Mouse (Mus musculus) liver, embryonic 14.5 days (tissue): ENCODE measurements around the gene Mb21d2. TPM values are rescaled to one million over a fixed set of nuclear protein-coding genes. Genes with fewer than 3 reads are reported as not detected.

ENCODE experiments used
- ATAC-seq: fragments of 200-750 bp; cut with Nextera tagmentation; 2 replicates; pipeline ENCODE4 v1.8.0; 2017; ENCODE audit warnings: moderate number of reproducible peaks, mild to moderate bottlenecking, moderate library complexity; ENCODE audit not compliant: insufficient read depth
- DNase-seq, 3 experiments: peaks; one replicate each; pipeline ENCODE4 v3.0.0-alpha.2; 2012 to 2013; ENCODE audit warnings: low read depth in 3 of 3, low spot score in 3 of 3
- H3K27ac ChIP-seq: fragments of 300-500 bp; sonication (generic); 2 replicates; pipeline ENCODE4 v1.5.1; 2014; ENCODE audit warnings: moderate library complexity, mild to moderate bottlenecking, control low read depth, inconsistent platforms
- H3K27me3 ChIP-seq: fragments of 300-500 bp; sonication (generic); 2 replicates; pipeline ENCODE4 v1.6.1; 2014; ENCODE audit warnings: mild to moderate bottlenecking, low read length, moderate library complexity; ENCODE audit not compliant: control insufficient read depth, insufficient read depth
- H3K36me3 ChIP-seq: fragments of 300-500 bp; sonication (generic); replicated peaks from 2 replicates; pipeline ENCODE4 v1.6.1; 2014; ENCODE audit warnings: low read depth; ENCODE audit not compliant: control insufficient read depth, insufficient read depth
- H3K4me1 ChIP-seq, 2 experiments: fragments of 200-500 bp in 1 of 2; fragments of 300-500 bp in 1 of 2; sonication (generic) in 1 of 2; replicated peaks; 2 replicates each; pipeline ENCODE4 v1.6.1; 2012 to 2014; ENCODE audit warnings: antibody characterized with exemption in 1 of 2, inconsistent platforms in 1 of 2, low read length in 1 of 2; ENCODE audit not compliant: control insufficient read depth in 2 of 2, insufficient read depth in 2 of 2
- H3K4me2 ChIP-seq: fragments of 300-500 bp; sonication (generic); 2 replicates; pipeline ENCODE4 v1.6.1; 2014; ENCODE audit warnings: low read depth, mild to moderate bottlenecking, control low read depth, moderate library complexity
- H3K4me3 ChIP-seq, 2 experiments: fragments of 200-500 bp in 1 of 2; fragments of 300-500 bp in 1 of 2; sonication (generic) in 1 of 2; 2 replicates each; pipeline ENCODE4 v1.5.1; 2012 to 2014; ENCODE audit warnings: low read depth in 2 of 2, low read length in 2 of 2, mild to moderate bottlenecking in 2 of 2, control low read depth in 1 of 2, inconsistent platforms in 1 of 2, moderate library complexity in 1 of 2; ENCODE audit not compliant: insufficient read depth in 1 of 2
- H3K9ac ChIP-seq: fragments of 300-500 bp; sonication (generic); replicated peaks from 2 replicates; pipeline ENCODE4 v1.6.1; 2014; ENCODE audit warnings: mild to moderate bottlenecking, control low read depth, moderate library complexity
- H3K9me3 ChIP-seq: fragments of 300-500 bp; sonication (generic); 2 replicates; pipeline ENCODE4 v1.6.1; 2016; ENCODE audit warnings: low read length, mixed read lengths; ENCODE audit not compliant: control insufficient read depth
- CTCF ChIP-seq: IDR thresholded peaks from 2 replicates; pipeline ENCODE4 v1.5.1; 2016; ENCODE audit warnings: antibody characterized with exemption, low read depth, control low read depth
- EP300 ChIP-seq: IDR thresholded peaks from 2 replicates; pipeline ENCODE4 v1.6.1; 2016; ENCODE audit warnings: antibody characterized with exemption, low read depth
- WGBS: fragments of 180-500 bp; shearing (Covaris S2); extraction: QIAGEN DNeasy Blood & Tissue Kit; methylation state at CpG from one replicate; pipeline ENCODE4 v1.1.7; 2014; ENCODE audit not compliant: insufficient replicate concordance; 5-methylcytosine and 5-hydroxymethylcytosine counted together
- polyA plus RNA-seq, 2 experiments: library from polyadenylated mRNA; depleted of rRNA in 1 of 2; stranded (reverse) in 1 of 2; unstranded in 1 of 2; fragments of >200 nt; fragmentation: Nextera tagmentation in 1 of 2; extraction: Ambion mirVana in 1 of 2; gene quantifications; 2 replicates each; pipeline versions ENCODE4 v1.2.1 to v1.2.3; 2012 to 2014

Gene Mb21d2
- polyA plus RNA-seq, 2 experiments = 0.94 to 1.1 TPM

DNA sequence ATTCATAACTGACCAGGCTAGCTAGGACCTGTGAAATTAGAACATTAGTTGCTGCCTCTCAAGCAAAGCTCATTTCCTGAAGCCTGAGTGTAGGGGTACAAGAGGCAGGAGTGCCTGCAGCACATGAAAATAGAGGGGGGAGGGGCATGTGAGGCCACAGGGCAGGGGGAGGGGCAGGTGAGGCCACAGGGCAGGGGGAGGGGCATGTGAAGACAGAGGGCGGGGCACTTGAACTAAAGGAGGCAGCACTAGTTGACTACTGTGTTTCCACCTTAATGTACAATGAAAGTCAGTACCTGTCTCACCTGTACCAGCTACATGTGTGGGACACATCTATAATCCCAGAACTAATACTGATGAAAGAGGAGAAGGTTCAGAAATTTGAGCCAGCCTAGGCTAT lies 14.8 kb downstream of the Mb21d2 start:
- Histone ChIP-seq H3K36me3 (no peaks in the 10 kb centered on the region), H3K27ac (no peak overlapping the region), H3K4me3 (no peak overlapping the region), H3K4me2 (no peak overlapping the region), H3K9ac (no peak overlapping the region), H3K9me3 (no peaks in the 10 kb centered on the region), H3K4me1 (peaks cover 0 to 2% of the 10 kb centered on the region in 2 experiments; a peak in 1 of 4 replicates), H3K27me3 (no peaks in the 10 kb centered on the region)
- TF ChIP-seq CTCF = no peak
- TF ChIP-seq EP300 = no peak
- DNase-seq = no peak
- WGBS = 33% methylated on average over 1 of the region's 1 CpGs
- no peak for ATAC-seq

DNA sequence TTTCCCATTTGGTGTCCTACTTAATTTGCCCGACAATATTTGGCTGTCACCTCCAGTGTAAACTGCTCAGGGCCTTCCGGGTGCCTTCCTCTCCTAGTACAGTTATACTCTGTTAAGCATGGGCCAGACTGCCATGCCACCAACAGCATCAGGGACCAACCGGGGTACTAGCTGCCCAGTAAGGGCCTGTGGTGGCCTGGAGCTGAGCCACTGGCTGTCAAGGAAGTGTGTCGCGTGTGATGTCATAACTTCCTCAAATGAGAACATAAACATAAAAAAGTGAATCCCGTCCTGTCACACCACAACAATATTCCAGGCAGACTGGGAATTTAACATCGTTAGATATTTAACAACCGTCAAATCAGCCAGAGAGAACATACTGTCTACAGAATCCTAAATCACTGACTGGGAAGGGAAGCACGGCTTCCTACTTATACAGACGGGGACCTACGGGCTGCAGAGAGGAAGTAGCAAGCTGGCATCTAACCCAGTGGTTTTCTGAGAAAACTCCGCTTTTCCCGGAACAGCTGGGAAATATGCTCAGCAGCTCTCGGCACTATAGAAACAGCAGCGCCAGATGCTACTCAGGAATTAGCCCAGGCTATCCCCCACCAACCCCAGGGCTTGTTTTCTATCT lies 17.9 kb downstream of the Mb21d2 start:
- H3K9ac ChIP-seq = no peak overlapping the region
- H3K4me2 ChIP-seq = no peak overlapping the region
- H3K27me3 ChIP-seq = no peaks in the 10 kb centered on the region
- no peak overlapping the region for H3K27ac ChIP-seq
- no peak overlapping the region for H3K4me3 ChIP-seq
- WGBS = 35% methylated on average over 15 of the region's 15 CpGs
- TF ChIP-seq CTCF (no peak), EP300 (no peak)
- DNase-seq = no peak
- H3K36me3 ChIP-seq = no peaks in the 10 kb centered on the region
- peaks cover 0 to 2% of the 10 kb centered on the region in 2 experiments; a peak in 1 of 4 replicates for H3K4me1 ChIP-seq
- H3K9me3 ChIP-seq = no peaks in the 10 kb centered on the region
- no peak for ATAC-seq

DNA sequence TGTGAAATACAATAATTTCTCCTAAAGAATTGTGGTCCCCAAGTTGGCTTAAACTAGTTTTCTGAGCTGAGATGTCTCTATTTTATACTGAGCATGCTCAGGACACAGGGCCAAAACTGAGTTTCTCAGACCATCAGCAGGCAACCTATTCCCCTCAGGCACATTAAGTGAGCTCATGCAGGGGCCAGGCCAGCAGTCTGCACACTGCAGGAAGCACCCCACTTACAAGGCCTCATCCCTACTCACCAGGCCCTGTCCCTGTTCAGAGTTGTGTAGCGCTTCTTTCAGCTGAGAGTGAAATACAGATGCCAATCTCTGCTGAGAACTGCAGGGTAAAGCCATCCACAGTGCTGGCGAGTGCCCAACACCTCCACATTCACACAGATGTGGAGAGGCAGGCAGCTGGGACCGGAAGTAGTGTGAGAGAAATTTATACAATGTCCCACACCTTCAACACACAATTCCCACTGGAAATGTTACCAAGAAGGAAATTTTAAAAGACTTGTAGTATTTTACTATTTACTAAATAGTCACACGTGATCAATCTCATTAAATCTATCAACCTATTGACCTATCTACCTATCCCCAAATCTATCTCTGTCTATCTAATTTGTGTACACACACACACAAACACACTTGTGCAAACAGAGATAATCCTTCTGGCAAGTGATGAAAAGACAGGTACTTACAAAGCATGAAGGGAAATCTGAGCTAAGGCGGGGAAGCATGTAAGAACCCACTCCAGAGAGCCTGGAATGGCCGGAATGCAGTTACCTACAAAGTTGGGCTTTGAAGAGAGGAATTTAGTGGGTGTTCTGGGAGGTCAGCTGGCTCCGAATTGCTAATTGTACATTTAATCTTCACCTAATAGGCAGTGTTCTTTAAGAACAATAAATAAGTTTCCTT lies 22.9 kb downstream of the Mb21d2 start:
- TF ChIP-seq EP300 = no peak
- TF ChIP-seq CTCF = no peak
- Histone ChIP-seq H3K4me1 (no peaks in the 10 kb centered on the region; a peak in 1 of 4 replicates), H3K4me3 (no peak overlapping the region), H3K9ac (no peak overlapping the region), H3K27me3 (no peaks in the 10 kb centered on the region), H3K27ac (no peak overlapping the region), H3K9me3 (no peaks in the 10 kb centered on the region), H3K36me3 (no peaks in the 10 kb centered on the region), H3K4me2 (no peak overlapping the region)
- ATAC-seq (no peak), DNase-seq (no peak)
- WGBS = 55% methylated on average over 7 of the region's 7 CpGs

DNA sequence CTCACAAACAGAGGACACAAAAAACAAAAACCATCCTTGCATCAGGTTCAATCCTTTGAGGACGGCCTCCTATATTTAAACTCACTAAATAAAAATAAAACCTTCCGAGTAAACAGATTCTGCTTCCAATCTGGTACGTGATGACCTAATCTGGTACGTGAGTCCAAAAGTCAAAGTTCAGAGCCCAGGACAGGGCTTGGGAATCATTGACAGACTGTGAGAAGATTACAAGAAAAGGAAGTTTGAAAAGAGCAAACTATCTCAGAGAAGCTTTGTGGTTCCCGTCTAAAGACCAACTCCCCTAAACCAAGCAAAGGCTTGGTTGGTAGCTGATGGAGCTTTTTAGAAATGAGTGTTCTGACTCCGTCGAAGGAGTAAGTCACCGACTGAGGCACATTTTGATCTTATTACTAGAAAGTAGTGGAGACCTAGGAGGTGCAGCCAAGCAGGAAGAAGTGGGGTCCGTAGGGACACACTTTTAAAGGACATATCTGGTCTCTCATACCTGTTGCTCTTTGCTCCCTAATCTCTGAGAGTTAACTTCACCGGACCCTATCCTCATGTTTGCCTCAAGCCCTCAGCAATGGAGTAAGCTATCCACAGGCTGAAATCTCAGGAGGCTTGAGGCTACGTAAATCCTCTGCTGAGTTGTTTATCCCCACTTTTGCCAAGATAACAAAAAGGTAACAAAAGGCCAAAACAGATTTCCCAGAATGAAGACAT lies 23.7 kb downstream of the Mb21d2 start:
- Histone ChIP-seq H3K4me2 (no peak overlapping the region), H3K27me3 (no peaks in the 10 kb centered on the region), H3K4me3 (no peak overlapping the region), H3K9me3 (no peaks in the 10 kb centered on the region), H3K27ac (no peak overlapping the region), H3K9ac (no peak overlapping the region), H3K36me3 (no peaks in the 10 kb centered on the region), H3K4me1 (no peaks in the 10 kb centered on the region; a peak in 1 of 4 replicates)
- WGBS = 58% methylated on average over 11 of the region's 11 CpGs
- ATAC-seq = no peak
- no peak for DNase-seq
- TF ChIP-seq EP300 (no peak), CTCF (no peak)
